Mouse (Mus musculus): Measurements from ENCODE around the gene Acox2.

The Acox2 gene

DNA sequence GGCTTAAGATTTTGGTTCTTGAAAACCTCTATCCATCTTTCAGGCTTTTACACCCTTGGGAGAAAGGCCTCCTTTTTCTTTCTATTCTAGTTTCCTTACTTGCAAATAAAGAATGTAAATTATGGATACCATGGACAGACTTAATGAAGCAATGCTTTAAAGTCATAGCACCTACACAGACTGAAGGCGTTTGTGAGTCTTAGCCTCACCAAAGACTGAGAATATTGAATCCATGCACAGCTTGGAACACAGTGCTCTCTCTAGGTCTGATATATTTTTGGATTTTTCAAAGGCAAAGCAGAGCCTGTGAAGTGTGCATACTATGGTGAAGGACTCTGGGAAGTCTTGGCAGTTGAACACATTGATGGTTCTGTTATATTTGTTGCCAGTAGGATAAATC is 9.9 kb downstream of the Acox2 start:
- in situ Hi-C loops (cut with MboI): no loop called here

DNA sequence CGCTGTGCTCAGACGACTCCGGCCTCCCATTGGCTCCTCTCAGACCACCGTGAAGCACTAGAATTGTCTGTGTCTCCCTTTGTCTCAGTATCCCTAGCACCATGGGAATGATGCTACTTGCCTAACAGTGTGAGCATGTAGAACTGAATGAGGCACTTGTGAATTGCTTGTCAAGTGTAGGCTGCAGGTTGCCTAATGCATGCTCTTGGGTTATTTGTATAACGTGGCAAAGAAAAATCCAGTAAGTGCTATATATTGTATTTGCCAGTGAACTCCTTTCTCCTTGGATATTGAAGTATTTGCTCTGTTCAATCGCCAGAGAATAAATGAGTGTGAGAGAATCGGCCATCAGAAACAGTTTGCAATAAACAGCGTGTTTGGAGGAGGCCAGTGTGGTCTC is 12.3 kb downstream of the Acox2 start:
- in situ Hi-C loops (cut with MboI): no loop called here

DNA sequence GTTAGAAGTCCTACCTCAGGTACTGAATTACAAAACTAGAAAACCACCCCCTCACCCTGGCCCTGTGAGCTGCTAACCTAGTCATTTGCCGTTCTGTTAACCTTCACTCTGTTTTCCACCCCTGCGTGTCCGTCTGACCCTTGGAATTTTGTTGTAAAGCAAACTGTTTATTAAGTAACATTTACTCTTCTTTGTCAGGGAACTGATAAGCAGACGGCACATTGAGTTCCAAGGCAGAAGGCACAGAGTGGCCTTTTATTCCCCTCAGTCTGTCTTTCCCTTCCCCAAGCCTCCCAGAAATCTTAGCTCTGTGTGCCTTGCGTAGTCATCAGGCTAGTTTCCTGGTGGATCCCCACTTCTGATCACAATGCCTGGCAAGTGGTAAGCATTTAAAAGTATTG is 14.9 kb downstream of the Acox2 start:
- in situ Hi-C loops (cut with MboI): no loop called here

DNA sequence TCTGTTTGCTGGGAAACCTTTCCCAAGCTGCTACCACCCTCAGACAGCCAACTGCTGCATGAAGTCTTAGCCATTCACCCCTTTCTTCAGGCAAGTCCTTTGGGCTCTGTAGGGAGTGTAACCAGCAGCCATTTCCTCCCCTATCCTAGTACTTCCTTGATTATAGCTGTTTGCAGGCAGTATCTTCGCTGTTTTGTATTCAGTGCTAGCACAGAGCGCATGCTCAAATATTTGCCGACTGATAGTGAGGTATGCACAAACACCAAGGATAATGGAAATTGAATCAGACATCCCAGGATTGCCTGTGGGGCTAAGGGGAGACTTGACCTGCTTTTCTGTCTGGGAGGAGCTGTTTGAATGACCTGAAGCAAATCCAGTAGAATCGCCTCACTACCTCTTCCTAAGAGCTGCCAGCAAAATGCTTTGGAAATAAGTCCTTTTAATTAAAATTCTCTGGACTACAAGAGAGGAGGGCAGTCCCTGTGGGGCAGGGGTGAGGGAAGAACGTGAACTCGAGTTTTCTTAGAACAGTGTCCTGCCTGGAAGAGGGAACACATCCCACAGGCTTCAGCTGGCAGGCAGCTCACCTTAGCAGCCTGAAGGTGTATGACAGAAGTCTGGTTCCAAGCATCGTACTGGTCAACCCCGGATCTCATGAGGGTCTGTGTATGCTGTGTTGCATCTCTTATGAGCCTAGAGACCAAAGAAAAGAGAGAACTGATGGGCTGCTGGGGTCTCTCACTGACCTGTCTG is 15.8 kb downstream of the Acox2 start:
- in situ Hi-C loops (cut with MboI): no loop called here

DNA sequence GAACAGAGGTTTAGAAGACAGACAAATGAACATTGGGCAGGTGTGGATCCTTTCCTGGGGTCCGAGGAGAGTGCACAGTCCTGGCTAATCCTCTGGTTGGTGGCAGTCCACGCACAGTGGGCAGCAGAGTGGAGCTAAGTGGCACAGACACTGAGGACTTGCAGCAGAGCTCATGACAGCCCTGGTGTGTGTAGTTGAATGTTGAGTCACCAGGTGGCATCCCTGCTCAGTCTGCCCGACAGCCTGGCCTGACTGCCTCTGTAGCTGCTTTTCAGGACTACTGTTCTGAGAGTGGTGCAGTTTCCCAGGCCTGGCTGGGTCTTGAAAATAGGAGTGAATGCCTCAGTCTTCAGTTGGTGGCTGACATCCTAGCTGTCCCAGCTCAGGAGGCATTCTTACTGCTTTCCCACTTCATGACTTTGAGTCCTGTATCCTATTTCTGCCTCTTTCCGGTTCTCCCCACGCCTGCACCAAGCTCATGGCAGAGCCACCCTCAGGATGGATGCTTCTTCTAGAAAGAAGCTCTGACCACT is 16.7 kb downstream of the Acox2 start:
- in situ Hi-C loops (cut with MboI): no loop called here

DNA sequence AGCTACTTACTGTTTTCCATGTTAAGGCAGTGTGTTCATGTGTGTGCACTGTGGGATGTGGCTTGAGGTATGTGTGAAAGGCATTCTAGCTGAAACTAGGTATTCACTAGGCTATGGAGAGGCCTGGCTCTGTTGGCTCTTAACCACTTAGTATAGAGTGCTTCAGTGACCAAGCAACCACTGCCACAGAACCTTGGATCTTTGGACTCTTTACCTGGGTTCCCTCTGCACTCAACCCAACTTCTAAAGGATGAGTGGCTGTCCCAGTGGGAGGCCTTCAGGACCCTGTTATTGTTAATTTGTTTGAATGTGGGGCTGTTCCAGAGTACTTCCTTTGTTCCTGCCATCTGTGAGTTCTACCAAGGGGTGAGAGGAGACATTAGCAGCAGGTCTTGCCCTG is 17.3 kb downstream of the Acox2 start:
- in situ Hi-C loops (cut with MboI): no loop called here

DNA sequence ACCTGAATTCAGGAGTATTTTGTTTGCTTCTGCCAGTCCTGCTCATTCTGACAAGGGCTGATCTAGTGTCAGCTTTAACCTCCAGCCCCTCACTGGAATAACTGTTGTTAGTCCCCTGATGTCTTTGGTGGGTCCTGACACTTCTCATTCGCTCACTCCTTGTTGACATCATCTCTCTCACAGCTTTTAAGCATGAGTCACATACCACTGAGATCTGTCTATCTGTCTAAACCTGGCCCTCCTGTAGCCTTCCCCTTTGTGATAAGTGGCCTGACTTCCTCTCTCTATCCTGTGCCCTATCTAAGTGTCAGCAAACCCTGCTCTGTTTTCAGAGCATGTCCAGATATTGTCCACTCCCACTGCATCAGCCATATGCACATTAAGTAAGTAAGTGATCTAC is 25.9 kb downstream of the Acox2 start:
- in situ Hi-C loops (cut with MboI): no loop called here

DNA sequence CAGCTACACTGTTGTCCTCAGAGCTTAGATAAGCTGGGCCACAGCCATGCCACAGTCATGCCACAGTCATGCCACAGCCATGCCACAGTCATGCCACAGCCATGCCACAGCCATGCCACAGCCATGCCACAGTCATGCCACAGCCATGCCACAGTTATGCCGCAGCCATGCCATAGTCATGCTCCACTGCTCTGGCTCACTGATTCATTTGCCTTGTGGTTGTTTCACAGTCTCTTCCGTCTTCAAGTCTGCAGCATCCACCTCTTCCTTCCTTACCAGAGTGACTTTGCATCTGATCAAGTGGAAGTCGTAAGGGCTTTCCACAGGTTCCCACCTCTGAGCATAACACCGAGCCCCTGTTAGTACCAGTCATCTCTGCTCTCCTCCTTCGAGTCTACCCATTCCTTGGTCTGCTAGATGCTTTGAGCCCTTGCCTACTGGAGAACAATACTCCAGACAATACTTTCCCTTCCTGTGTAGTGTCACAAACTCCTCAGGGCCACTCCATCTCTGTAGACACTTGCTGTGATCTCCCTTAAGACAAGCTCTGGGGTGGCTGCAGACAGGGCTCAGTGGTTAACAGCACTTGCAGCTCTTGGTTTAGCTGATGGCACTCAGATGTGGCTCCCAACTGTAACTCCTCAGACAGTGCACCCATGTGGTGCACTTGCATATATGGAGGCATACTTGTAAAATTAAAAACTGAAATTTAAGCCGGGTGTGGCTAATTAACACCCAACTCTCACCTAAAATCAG is 26.8 kb downstream of the Acox2 start:
- in situ Hi-C loops (cut with MboI): no loop called here

DNA sequence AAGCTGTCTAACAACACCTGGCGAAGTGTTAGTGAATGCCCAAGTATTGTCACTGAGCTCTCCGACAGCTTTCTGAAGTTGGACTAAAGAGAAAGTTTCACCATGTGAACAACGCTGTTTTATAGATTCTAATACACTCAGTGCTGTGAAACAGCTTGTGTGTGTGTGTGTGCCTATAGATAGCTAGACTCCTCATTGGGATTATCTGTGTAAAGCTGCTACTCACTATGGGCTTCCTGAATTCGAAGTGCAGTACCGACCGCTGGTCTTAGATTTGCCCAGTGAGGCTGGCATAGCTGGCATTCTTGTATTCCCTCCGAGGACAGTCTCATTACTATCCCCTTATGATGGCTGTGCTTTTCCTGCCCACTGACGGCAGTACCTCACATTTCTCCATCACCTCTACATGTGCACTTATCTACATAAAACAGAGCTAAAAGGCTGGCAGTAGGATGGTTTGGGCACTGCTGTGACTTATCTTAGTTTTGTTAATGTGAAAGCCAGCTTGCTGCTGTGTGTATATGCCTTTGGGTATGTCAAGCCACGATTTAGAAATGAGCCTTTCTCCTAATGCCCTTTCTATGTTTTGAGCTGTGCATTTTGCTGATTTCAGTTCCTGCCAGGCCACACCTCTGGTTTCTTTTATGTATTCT is 29.7 kb downstream of the Acox2 start:
- in situ Hi-C loops (cut with MboI): no loop called here

DNA sequence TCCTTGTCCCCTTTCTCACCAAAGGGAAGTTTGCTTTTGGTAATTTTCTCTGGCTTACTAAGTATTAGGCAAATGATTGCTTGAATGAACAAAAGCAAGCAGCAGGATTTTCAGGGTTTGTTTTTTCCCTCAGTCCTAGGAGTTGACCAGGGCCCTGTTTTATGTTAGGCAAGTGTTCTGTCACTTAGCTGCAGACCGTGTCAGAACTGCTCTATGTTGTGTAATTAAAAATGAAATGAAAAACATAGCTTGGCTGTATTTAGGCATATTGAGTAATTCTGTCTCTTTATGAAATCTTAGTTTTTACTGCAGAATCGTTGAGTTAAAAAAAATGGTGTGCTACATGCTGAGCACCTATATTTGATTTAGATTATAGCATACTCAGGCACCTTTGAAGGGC is 34.3 kb downstream of the Acox2 start:
- in situ Hi-C loops (cut with MboI): no loop called here

DNA sequence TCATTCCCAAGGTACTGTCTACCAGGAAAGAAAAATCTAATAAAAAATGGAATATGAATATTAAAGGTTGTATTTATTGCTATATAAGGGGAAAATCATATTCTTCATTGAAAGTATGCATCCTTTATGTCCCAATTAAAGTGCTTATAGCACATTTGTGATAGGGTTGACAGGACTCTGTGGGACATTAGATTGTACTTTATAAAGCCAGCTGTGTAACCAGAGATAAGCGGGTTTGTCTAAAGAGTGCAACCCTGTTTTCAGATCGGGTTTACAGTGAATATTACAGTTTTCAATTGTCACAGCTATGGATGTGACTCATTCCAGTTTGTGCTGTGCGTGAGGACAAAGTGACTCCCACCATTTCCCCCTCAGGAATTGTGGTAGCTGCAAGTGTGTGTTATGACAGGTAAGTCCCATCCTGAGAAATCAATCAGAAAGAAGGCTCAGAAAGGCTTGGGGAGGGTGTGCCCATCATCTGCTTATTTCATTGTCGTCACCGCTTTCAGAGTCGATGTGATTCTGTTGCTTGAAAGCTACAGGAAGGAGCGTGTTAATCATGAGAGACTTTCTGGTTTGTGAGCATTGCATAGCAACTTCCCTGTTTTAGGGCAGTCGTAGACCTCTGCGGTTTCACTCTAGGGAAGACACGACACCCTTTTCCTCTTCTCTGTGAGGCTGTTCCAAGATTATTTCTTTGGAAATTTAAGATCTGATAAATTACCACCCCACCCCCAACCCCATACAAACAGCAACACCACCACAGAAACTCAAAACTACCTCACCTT is 35.5 kb downstream of the Acox2 start:
- in situ Hi-C loops (cut with MboI): no loop called here

DNA sequence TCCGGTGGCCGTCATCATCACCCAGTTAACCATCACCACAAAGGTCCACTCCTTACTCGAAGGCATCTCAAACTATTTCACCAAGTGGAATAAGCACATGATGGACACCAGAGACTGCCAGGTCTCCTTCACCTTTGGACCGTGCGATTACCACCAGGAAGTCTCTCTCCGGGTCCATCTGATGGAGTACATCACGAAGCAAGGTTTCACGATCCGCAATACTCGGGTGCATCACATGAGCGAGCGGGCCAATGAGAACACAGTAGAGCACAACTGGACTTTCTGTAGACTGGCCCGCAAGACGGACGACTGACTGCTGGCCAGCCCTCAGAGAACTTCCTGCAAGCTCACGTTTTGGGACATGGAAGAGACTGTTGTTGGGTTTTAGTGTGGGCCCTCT is 36.6 kb downstream of the Acox2 start:
- in situ Hi-C loops (cut with MboI): no loop called here

DNA sequence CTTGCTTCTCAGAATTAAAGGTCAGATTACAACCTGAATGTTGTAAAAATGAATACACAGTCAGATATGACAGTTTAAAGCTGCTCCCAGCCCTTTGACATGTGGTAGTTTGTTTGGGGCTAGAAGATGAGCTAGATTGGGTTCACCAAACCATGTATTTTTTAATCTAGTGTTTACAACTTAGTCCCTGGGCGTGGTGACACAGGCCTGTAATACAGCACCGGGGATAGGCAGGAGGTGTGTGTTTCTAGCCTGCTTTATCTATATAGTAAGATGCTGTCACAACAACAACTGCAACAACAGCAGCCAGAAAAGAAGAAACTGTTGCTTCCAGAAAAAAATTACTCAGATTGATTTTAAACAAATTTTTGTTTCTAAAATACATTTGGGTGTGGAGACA is 38.2 kb downstream of the Acox2 start:
- in situ Hi-C loops (cut with MboI): no loop called here

DNA sequence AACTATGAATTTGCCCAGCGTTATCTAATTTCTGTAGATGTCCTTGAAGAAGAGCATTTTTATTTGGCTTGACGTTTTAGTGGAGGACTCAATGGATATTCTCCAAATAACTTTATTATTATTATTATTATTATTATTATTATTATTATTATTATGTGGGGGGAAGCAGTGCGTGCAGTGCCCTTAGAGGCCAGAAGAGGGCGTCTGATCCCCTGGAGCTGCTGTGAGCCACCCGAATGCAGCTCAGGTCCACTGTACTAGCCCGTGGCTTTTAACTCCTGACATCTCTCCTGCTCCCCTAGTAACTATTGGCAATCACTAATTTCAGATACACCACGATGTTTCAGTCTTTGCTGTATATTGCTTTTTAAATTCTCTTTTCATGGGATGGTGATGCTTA is 38.8 kb downstream of the Acox2 start:
- in situ Hi-C loops (cut with MboI): no loop called here

DNA sequence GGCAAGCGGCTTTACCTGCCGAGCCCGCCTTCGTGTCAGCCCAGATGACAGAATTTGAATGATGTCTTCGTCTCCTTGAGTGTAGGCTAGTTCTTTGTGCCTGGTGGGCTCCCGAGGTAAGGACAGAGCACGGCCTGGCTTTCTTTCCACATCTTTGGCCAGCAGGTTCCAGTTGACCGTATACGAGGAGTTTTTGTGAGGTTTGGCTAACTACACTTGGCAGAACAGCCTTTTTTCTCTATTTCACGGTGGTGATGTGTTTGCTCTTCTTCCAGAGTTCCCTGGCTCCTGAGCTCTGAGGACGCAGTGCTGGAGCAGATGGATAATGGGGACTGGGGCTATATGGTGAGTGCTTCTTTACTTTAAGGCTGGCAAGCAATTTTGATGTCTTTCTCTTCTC is 39.3 kb downstream of the Acox2 start:
- in situ Hi-C loops (cut with MboI): no loop called here

DNA sequence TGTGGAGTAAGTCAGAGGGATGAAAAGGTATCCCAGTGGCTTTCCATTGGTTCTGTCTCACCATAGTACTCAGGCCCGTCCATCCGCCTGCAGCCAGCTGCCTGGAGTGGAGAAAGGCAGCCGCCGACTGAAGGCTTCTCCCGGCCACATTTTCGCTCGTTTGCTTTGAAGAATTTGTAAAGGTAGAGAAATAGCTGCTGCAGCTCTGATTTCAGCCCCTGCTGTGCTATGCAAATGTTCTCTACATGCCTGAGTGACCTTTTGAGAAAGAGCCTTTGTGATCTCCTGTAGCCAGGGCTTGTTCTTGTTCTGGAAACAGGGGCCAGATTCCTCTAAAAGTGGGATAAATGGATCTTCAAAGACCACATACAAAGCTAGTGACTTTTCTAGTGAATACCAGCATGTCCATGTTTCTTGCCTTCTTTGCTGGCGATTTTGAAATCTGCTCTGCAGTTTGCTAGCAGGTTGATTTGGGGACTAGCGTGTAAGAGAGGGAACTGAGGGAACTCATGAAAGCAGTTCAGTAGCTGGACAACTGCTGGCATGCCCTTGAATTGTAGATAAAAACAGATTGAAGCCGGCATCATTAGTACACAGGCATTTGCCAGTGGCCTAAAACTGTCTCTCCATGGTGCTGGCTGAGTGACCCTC is 40.3 kb downstream of the Acox2 start:
- in situ Hi-C loops (cut with MboI): no loop called here

DNA sequence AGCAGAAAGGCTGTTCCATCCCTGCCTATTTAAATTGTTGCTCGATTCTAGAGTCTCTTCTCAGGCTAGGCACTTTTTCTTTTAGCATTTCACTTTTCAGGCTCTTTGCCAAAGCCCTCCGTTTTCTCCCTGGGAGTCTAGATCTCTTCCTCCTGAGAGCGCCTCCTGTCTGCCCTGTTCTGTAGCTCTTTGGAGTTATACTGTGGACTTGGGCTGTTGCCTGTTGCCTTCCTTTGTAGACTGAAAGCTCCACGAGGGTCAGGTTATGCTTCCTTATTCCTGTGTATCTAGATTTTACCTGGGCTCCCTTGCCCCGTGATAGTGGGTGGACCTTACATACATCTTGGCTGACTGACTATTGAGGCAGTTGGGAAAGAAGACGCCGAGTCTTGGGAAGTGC is 40.9 kb downstream of the Acox2 start:
- in situ Hi-C loops (cut with MboI): no loop called here

DNA sequence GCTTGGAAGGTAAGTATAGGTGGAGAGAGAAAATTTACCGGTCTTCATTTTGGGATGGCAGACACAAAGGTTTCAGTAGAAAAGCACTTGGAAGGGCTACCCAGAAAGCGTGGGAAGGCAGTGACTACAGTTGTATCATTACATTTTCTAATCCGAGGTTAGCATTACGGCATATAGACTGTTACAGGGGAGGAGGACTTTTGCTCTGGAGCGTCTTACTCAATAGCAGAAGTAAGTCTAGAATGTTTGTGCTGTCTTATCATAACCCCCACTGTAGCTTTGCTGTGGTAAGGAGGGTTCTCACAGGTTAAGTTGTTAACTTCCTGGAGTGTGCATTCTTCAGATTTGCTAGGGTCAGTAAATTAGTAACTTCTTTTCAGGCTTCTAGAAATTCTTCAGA is 43.1 kb downstream of the Acox2 start:
- in situ Hi-C loops (cut with MboI): no loop called here

DNA sequence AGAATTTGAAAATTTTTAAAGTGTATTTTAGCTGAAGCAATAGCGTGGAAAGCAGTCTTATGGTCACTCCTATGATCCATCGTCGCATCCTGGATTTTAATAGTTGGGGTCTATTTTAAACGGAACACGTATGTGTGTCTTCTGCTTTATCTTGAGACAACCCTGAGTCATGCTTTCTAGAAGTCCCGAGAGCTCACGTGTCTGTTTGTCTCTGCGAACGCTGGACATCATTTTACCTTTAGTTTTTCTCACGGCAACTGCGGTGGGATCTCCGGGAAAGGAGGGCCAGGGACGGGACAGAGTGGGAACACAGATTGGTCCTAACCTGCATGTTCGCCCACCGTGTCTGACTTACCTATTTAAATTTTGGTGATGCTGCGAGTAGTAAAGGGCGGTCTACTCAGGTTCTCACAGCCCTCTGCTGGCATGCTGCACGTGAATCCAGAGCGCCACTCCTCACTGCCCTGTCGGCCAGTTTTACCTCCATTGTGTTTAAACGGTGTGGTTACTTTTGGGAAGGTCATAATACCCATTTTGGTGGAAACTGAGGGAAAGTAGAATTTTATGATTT is 43.9 kb downstream of the Acox2 start:
- in situ Hi-C loops (cut with MboI): no loop called here

DNA sequence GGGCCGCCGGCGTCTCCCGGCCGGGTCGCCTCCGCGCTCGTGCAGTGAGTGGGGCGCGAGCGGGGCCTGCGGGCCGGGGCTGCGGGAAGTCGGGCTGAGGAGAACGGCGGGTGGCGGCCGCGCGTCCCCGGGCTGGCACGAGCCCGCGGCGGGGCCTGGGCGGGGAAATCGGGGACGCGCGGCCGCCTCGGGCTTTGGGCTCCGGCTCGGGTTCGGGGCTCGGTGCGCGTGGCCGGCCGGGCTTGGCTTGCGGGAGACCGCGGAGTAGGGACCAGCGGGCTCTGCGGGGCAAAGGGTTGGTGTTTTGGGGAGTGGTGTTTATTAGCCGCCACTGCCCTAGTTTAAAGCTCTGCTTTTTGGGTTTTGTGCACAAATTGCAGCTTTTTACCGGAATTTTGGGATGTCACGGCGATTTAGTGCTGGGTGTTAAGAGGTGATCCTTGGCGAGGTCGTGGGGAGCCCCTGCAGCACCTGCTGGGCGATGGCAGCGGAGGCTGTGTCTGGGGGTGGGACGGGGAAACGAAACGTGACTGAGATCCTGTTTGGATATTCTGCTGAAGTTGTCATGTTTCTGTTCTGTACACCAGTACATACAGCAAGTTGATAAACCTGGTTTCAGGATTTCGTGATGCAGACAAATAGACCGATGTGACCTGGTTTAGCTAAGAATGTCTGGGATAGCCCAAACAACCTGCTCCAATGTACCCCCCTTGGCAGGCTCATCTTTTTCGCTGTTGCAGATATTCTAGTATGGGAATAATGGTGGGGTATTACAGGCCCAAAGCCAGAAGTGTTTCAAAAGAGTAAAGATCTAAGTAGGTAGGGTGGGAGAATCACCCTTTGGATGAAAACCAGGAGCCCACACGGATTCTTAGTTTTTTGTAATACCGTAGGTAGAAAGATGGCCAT is 44.6 kb downstream of the Acox2 start:
- in situ Hi-C loops (cut with MboI): no loop called here
